In genomic region chr17:83306964-83307640, GRCm38 (mm10) we compare ENCODE assay signal across 17 mouse cellular contexts. TPM values are rescaled to one million over a fixed set of nuclear protein-coding genes. Genes with fewer than 3 reads are reported as not detected.
DNase-seq lines count a peak whose midpoint lies in the region; ATAC-seq and TF ChIP-seq lines count a peak whose summit lies in the region.
"Had no signal": no experiment of that assay in that cellular context is flagged by ENCODE, and none has a peak within 500 bp of the region (broad histone marks: within the 10 kb centered on the region; RNA-seq: fewer than 3 reads in every experiment).

No protein-coding gene starts in this region.

- H3K27me3 ChIP-seq in intestine, postnatal 0 days (replicated peaks; ENCODE audit: control insufficient read depth, insufficient read depth, low read length): no peaks in the 10 kb centered on the region
- H3K27me3 ChIP-seq in heart, embryonic 11.5 days (ENCODE audit: control insufficient read depth, insufficient read depth, low read length): no peaks in the 10 kb centered on the region
- H3K27me3 ChIP-seq: embryonic facial prominence, embryonic 15.5 days; hindbrain, embryonic 15.5 days; limb, embryonic 15.5 days; midbrain, embryonic 15.5 days; neural tube, embryonic 15.5 days had no signal

- H3K9ac ChIP-seq in intestine, postnatal 0 days (ENCODE audit: low read depth, low read length): 0 out of 2 replicates have a peak overlapping the region, but pooled peaks have one; percentile 26
- no peak overlapping the region for H3K9ac ChIP-seq in heart, embryonic 11.5 days (ENCODE audit: low read depth, low read length)
- H3K9ac ChIP-seq: embryonic facial prominence, embryonic 15.5 days; hindbrain, embryonic 15.5 days; limb, embryonic 15.5 days; midbrain, embryonic 15.5 days; neural tube, embryonic 15.5 days had no signal

- TF ChIP-seq CTCF in intestine, postnatal 0 days (IDR thresholded peaks at IDR 0.05; ENCODE audit: low read depth): no peak

- H3K4me3 ChIP-seq in intestine, postnatal 0 days (ENCODE audit: low read depth, low read length): no peak overlapping the region
- H3K4me3 ChIP-seq in heart, embryonic 11.5 days (ENCODE audit: low read depth, low read length): no peak overlapping the region
- H3K4me3 ChIP-seq: embryonic facial prominence, embryonic 15.5 days; heart, adult 2 months; hindbrain, embryonic 15.5 days; layer of hippocampus, adult 2 months; limb, embryonic 15.5 days; midbrain, embryonic 15.5 days; neural tube, embryonic 15.5 days had no signal

- DNase-seq in CD4-positive helper T cell, adult 2 months (ENCODE audit: low read depth, low spot score): peak; percentile 53
- DNase-seq in right cerebral cortex, adult 2 months (ENCODE audit: low spot score in 2 of 2): no peak
- DNase-seq in c-Kit-positive CD71-positive TER-119-positive erythroid progenitor cells, embryonic 14.5 days (ENCODE audit: low spot score): no peak
- DNase-seq: cerebellum, postnatal 36 days; heart, adult 2 months; thymus, postnatal 14 days had no signal

- H3K4me2 ChIP-seq in intestine, postnatal 0 days (replicated peaks; ENCODE audit: low read depth): peak overlapping the region; percentile 33
- H3K4me2 ChIP-seq in heart, embryonic 11.5 days: no peak overlapping the region
- H3K4me2 ChIP-seq: embryonic facial prominence, embryonic 15.5 days; hindbrain, embryonic 15.5 days; limb, embryonic 15.5 days; midbrain, embryonic 15.5 days; neural tube, embryonic 15.5 days had no signal

- peaks cover 5% of the 10 kb centered on the region; the same call in 1 of the 2 replicates for H3K4me1 ChIP-seq in intestine, postnatal 0 days (replicated peaks; ENCODE audit: control insufficient read depth, insufficient read depth, low read length)
- H3K4me1 ChIP-seq in heart, embryonic 11.5 days (ENCODE audit: control insufficient read depth, insufficient read depth, low read length): peaks cover 18% of the 10 kb centered on the region

- H3K36me3 ChIP-seq in intestine, postnatal 0 days (ENCODE audit: control insufficient read depth, insufficient read depth): no peaks in the 10 kb centered on the region
- H3K36me3 ChIP-seq in heart, embryonic 11.5 days (ENCODE audit: control insufficient read depth, insufficient read depth, low read length): no peaks in the 10 kb centered on the region
- H3K36me3 ChIP-seq: embryonic facial prominence, embryonic 15.5 days; G1E; hindbrain, embryonic 15.5 days; limb, embryonic 15.5 days; midbrain, embryonic 15.5 days; neural tube, embryonic 15.5 days had no signal

- peak; percentile 77 for ATAC-seq in CD4-positive, CD25-positive, alpha-beta regulatory T cell, adult 4 months
- ATAC-seq in intestine, postnatal 0 days: peak; percentile 67
- ATAC-seq in megakaryocyte-erythroid progenitor cell, adult 5-6 weeks (replicated peaks; ENCODE audit: low FRiP score, low TSS enrichment, poor library complexity, severe bottlenecking): peak; percentile 68
- ATAC-seq in heart, embryonic 11.5 days (replicated peaks; ENCODE audit: insufficient number of reproducible peaks, low FRiP score, low TSS enrichment): no peak; the same call in 1 of the 2 replicates
- ATAC-seq: midbrain, embryonic 15.5 days had no signal

- H3K27ac ChIP-seq in intestine, postnatal 0 days (ENCODE audit: low read depth, low read length): peak overlapping the region; percentile 96
- no peak overlapping the region for H3K27ac ChIP-seq in heart, embryonic 11.5 days (ENCODE audit: low read depth, low read length)
- H3K27ac ChIP-seq: embryonic facial prominence, embryonic 15.5 days; heart, adult 2 months; hindbrain, embryonic 15.5 days; layer of hippocampus, adult 2 months; midbrain, embryonic 15.5 days; neural tube, embryonic 15.5 days had no signal

- WGBS in intestine, postnatal 0 days: 29% methylated on average over 12 of the region's 12 CpGs
- 67% methylated on average over 12 of the region's 12 CpGs for WGBS in heart, embryonic 11.5 days (ENCODE audit: insufficient replicate concordance)

- H3K9me3 ChIP-seq in intestine, postnatal 0 days (ENCODE audit: control insufficient read depth): no peaks in the 10 kb centered on the region
- no peaks in the 10 kb centered on the region for H3K9me3 ChIP-seq in heart, embryonic 11.5 days (replicated peaks; ENCODE audit: control insufficient read depth, low read length)
- H3K9me3 ChIP-seq: embryonic facial prominence, embryonic 15.5 days; G1E; hindbrain, embryonic 15.5 days; limb, embryonic 15.5 days; midbrain, embryonic 15.5 days; neural tube, embryonic 15.5 days had no signal

RNA-seq across cellular contexts. Expression of gene Eml4, which starts 43.6 kb away (rescaled TPM):
- polyA plus RNA-seq in CD4-positive, CD25-positive, alpha-beta regulatory T cell, adult 4 months (2017; shearing (Covaris generic)): 10 to 100 TPM; 15.6 to 15.8 TPM
- polyA plus RNA-seq in intestine, postnatal 0 days (2015; fragmentation: Nextera tagmentation; extraction: Ambion mirVana): 13.2 and 15.0 TPM in 2 replicates
- total RNA-seq in megakaryocyte-erythroid progenitor cell, adult 5-6 weeks (2014; fragmentation: Nextera tagmentation): 7.1 and 10.3 TPM in 2 replicates
- 22.6 and 26.0 TPM in 2 replicates for total RNA-seq in megakaryocyte-erythroid progenitor cell, adult 5-6 weeks (2017)
- 24.4 and 35.0 TPM in 2 replicates for polyA plus RNA-seq in heart, embryonic 11.5 days (2014; fragmentation: Nextera tagmentation; extraction: Ambion mirVana)
